Mouse (Mus musculus) midbrain, postnatal 0 days (tissue): ENCODE measurements around the gene Trabd2b. TPM values are rescaled to one million over a fixed set of nuclear protein-coding genes. Genes with fewer than 3 reads are reported as not detected.
A peak's percentile ranks its signal among the peaks of the same experiment; 100 is the strongest.

Experiments used
- ATAC-seq: fragments of 200-750 bp; cut with Nextera tagmentation; 2 replicates; pipeline ENCODE4 v1.8.0; 2017; ENCODE audit warnings: moderate number of reproducible peaks, mild to moderate bottlenecking, moderate TSS enrichment, moderate library complexity; ENCODE audit not compliant: low FRiP score
- DNase-seq: peaks from one replicate; pipeline ENCODE4 v3.0.0-alpha.2; 2015; ENCODE audit warnings: low spot score
- H3K27ac ChIP-seq: fragments of 300-500 bp; sonication (generic); 2 replicates; pipeline ENCODE4 v1.5.1; 2014; ENCODE audit warnings: low read depth, mild to moderate bottlenecking, low read length, mixed read lengths
- H3K27me3 ChIP-seq: fragments of 300-500 bp; sonication (generic); 2 replicates; pipeline ENCODE4 v1.6.1; 2014; ENCODE audit warnings: low read length, control low read depth, mixed read lengths; ENCODE audit not compliant: insufficient read depth
- H3K36me3 ChIP-seq: fragments of 300-500 bp; sonication (generic); 2 replicates; pipeline ENCODE4 v1.6.1; 2014; ENCODE audit warnings: low read length, control low read depth, mixed read lengths; ENCODE audit not compliant: insufficient read depth
- H3K4me1 ChIP-seq: fragments of 300-500 bp; sonication (generic); 2 replicates; pipeline ENCODE4 v1.6.1; 2014; ENCODE audit warnings: mild to moderate bottlenecking, control low read depth, antibody characterized with exemption, low read length, mixed read lengths; ENCODE audit not compliant: insufficient read depth
- H3K4me2 ChIP-seq: fragments of 300-500 bp; sonication (generic); 2 replicates; pipeline ENCODE4 v1.6.1; 2014; ENCODE audit warnings: low read depth, mild to moderate bottlenecking, low read length, mixed read lengths; ENCODE audit not compliant: poor library complexity, severe bottlenecking
- H3K4me3 ChIP-seq: fragments of 300-500 bp; sonication (generic); 2 replicates; pipeline ENCODE4 v1.5.1; 2014; ENCODE audit warnings: low read depth, mild to moderate bottlenecking, low read length, moderate library complexity
- H3K9ac ChIP-seq: fragments of 300-500 bp; sonication (generic); replicated peaks from 2 replicates; pipeline ENCODE4 v1.6.1; 2014; ENCODE audit warnings: mild to moderate bottlenecking, low read length, moderate library complexity, mixed read lengths; ENCODE audit not compliant: poor library complexity, severe bottlenecking
- H3K9me3 ChIP-seq: fragments of 300-500 bp; sonication (generic); 2 replicates; pipeline ENCODE4 v1.6.1; 2016; ENCODE audit warnings: low read length, control low read depth
- CTCF ChIP-seq: IDR thresholded peaks from 2 replicates; pipeline ENCODE4 v1.5.1; 2016; ENCODE audit warnings: antibody characterized with exemption, mild to moderate bottlenecking
- WGBS: fragments of 180-500 bp; shearing (Covaris S2); extraction: QIAGEN DNeasy Blood & Tissue Kit; methylation state at CpG from one replicate; pipeline ENCODE4 v1.1.7; 2014; 5-methylcytosine and 5-hydroxymethylcytosine counted together
- polyA plus RNA-seq: library from polyadenylated mRNA; unstranded; fragments of >200 nt; fragmentation: Nextera tagmentation; extraction: Ambion mirVana; gene quantifications from 2 replicates; pipeline ENCODE4 v1.2.1, GENCODE M21; 2015
- total RNA-seq: library from RNA; depleted of rRNA; stranded (reverse); fragments of >200 nt; gene quantifications from 2 replicates; pipeline ENCODE4 v1.2.3, GENCODE M21; 2014

Gene Trabd2b
- total and polyA plus RNA-seq, 2 experiments from 2014 or later, result 0.48 to 1.8 TPM

- Histone ChIP-seq H3K9ac (no peak overlapping the region), H3K27ac (no peak overlapping the region), H3K9me3 (no peaks in the 10 kb centered on the region), H3K36me3 (no peaks in the 10 kb centered on the region), H3K4me3 (no peak overlapping the region), H3K27me3 (no peaks in the 10 kb centered on the region), H3K4me1 (no peaks in the 10 kb centered on the region), H3K4me2 (no peak overlapping the region)
- ATAC-seq, result no peak
- no peak for TF ChIP-seq CTCF
- 55% methylated on average over 11 of the region's 11 CpGs for WGBS
- peak; percentile 5 for DNase-seq
These were observed 97.9 kb downstream of the Trabd2b start for GRCm38 (mm10) chr4:114504227-114505041.

- no peak for ATAC-seq
- no peak overlapping the region for H3K4me3 ChIP-seq
- H3K27me3 ChIP-seq, result no peaks in the 10 kb centered on the region
- H3K4me1 ChIP-seq, result no peaks in the 10 kb centered on the region
- DNase-seq, result no peak
- H3K27ac ChIP-seq, result no peak overlapping the region
- H3K4me2 ChIP-seq, result no peak overlapping the region
- H3K36me3 ChIP-seq, result no peaks in the 10 kb centered on the region
- 90% methylated on average over 6 of the region's 6 CpGs for WGBS
- no peak overlapping the region for H3K9ac ChIP-seq
- no peaks in the 10 kb centered on the region for H3K9me3 ChIP-seq
- TF ChIP-seq CTCF, result no peak
These were observed 103.1 kb downstream of the Trabd2b start for GRCm38 (mm10) chr4:114509601-114510000.

- no peak overlapping the region for H3K27ac ChIP-seq
- H3K9me3 ChIP-seq, result no peaks in the 10 kb centered on the region
- H3K36me3 ChIP-seq, result no peaks in the 10 kb centered on the region
- WGBS, result 86% methylated on average over 3 of the region's 3 CpGs
- no peak for ATAC-seq
- no peak overlapping the region for H3K9ac ChIP-seq
- no peaks in the 10 kb centered on the region for H3K27me3 ChIP-seq
- no peak for TF ChIP-seq CTCF
- H3K4me3 ChIP-seq, result no peak overlapping the region
- H3K4me1 ChIP-seq, result no peaks in the 10 kb centered on the region; the same call in 1 of the 2 replicates
- no peak overlapping the region for H3K4me2 ChIP-seq
- no peak for DNase-seq
These were observed 105.1 kb downstream of the Trabd2b start for GRCm38 (mm10) chr4:114511649-114512048.

- Histone ChIP-seq H3K4me3 (no peak overlapping the region), H3K27ac (no peak overlapping the region), H3K9me3 (no peaks in the 10 kb centered on the region), H3K27me3 (no peaks in the 10 kb centered on the region), H3K4me1 (no peaks in the 10 kb centered on the region; the same call in 1 of the 2 replicates), H3K9ac (no peak overlapping the region), H3K4me2 (no peak overlapping the region), H3K36me3 (no peaks in the 10 kb centered on the region)
- ATAC-seq, result no peak
- TF ChIP-seq CTCF, result no peak
- no peak for DNase-seq
These were observed 106.6 kb downstream of the Trabd2b start for GRCm38 (mm10) chr4:114513149-114513548.

- Histone ChIP-seq H3K9me3 (no peaks in the 10 kb centered on the region), H3K27me3 (no peaks in the 10 kb centered on the region), H3K4me3 (no peak overlapping the region), H3K9ac (no peak overlapping the region), H3K36me3 (no peaks in the 10 kb centered on the region), H3K4me2 (no peak overlapping the region), H3K4me1 (no peaks in the 10 kb centered on the region; the same call in 1 of the 2 replicates), H3K27ac (no peak overlapping the region)
- 81% methylated on average over 5 of the region's 5 CpGs for WGBS
- no peak for TF ChIP-seq CTCF
- ATAC-seq (no peak), DNase-seq (no peak)
These were observed 108.8 kb downstream of the Trabd2b start for GRCm38 (mm10) chr4:114515330-114515771.

GRCm38 (mm10) chr4:114516651-114517050 is 110.1 kb downstream of the Trabd2b start:
- H3K9me3 ChIP-seq, result no peaks in the 10 kb centered on the region
- 46% methylated on average over 4 of the region's 4 CpGs for WGBS
- no peaks in the 10 kb centered on the region for H3K36me3 ChIP-seq
- no peak for TF ChIP-seq CTCF
- no peak overlapping the region for H3K4me2 ChIP-seq
- ATAC-seq (no peak), DNase-seq (peak; percentile 9)
- no peak overlapping the region for H3K9ac ChIP-seq
- H3K27me3 ChIP-seq, result no peaks in the 10 kb centered on the region
- no peak overlapping the region for H3K4me3 ChIP-seq
- no peak overlapping the region for H3K27ac ChIP-seq
- no peaks in the 10 kb centered on the region; the same call in 1 of the 2 replicates for H3K4me1 ChIP-seq
